Comparison of ENCODE assay signal across 19 mouse cellular contexts in the genomic region with DNA sequence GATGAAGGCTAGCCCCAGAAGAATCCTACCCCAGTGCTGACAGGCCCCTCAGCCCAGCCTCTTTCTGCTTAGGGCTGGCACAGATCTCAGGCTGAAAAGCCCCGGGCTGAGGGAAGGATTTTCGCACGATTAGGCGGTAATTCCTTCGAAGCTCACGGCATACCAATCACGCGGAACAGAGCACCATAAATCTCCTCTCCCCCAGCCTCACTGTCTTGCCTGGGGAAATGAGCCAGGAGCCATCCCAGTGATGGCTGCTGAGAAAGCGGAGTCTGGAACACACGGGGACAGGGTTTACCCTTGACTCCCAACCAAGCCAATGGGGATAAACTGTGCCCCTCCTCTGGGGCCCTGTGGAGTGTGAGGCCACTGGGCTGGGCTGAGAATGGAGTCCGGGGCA. TPM values are rescaled to one million over a fixed set of nuclear protein-coding genes. Genes with fewer than 3 reads are reported as not detected.
DNase-seq lines count a peak whose midpoint lies in the region; ATAC-seq and TF ChIP-seq lines count a peak whose summit lies in the region.
"Had no signal": no experiment of that assay in that cellular context is flagged by ENCODE, and none has a peak within 500 bp of the region (broad histone marks: within the 10 kb centered on the region; RNA-seq: fewer than 3 reads in every experiment).

No protein-coding gene starts in this region.

- no peak for ATAC-seq in forebrain, embryonic 13.5 days
- peak; percentile 58 for ATAC-seq in hindbrain, embryonic 16.5 days
- no peak for ATAC-seq in midbrain, postnatal 0 days (ENCODE audit: low FRiP score)
- ATAC-seq in stomach, postnatal 0 days (ENCODE audit: low FRiP score, low TSS enrichment) = no peak

- no peak for DNase-seq in forebrain, embryonic 10.5 days (ENCODE audit: extremely low spot score, low spot score)
- peak; percentile 70 for DNase-seq in brain, embryonic 14.5 days (ENCODE audit: low read depth)
- peak; percentile 60 for DNase-seq in midbrain, postnatal 0 days (ENCODE audit: low spot score)
- no peak for DNase-seq in stomach, postnatal 0 days (ENCODE audit: low spot score)
- DNase-seq in natural killer cell, adult 2 months (ENCODE audit: low spot score in 2 of 2) = no peak
- DNase-seq in ovary, adult 18-20 months (ENCODE audit: low spot score) = no peak
- DNase-seq: adrenal gland, adult 2 months; cerebellum, adult 2 months; gastrocnemius, adult 2 months; heart, adult 11 months; kidney, adult 18-20 months; left cerebral cortex, postnatal 4 days; lung, adult 2 months; lung, postnatal 4 days; right cerebral cortex, postnatal 25 days had no signal

- 0 out of 2 replicates have a peak overlapping the region, but pooled peaks have one; percentile 26 for H3K27ac ChIP-seq in forebrain, embryonic 10.5 days
- H3K27ac ChIP-seq in forebrain, embryonic 13.5 days = no peak overlapping the region; the same call in 1 of the 2 replicates
- peak overlapping the region; percentile 74 for H3K27ac ChIP-seq in hindbrain, embryonic 16.5 days (ENCODE audit: low read depth, low read length)
- H3K27ac ChIP-seq in midbrain, postnatal 0 days (ENCODE audit: low read depth, low read length) = peak overlapping the region; percentile 73
- H3K27ac ChIP-seq in stomach, postnatal 0 days (replicated peaks) = no peak overlapping the region
- H3K27ac ChIP-seq: gastrocnemius, adult 2 months; heart, embryonic 15.5 days had no signal

- H3K4me2 ChIP-seq in forebrain, embryonic 13.5 days = no peak overlapping the region
- H3K4me2 ChIP-seq in hindbrain, embryonic 16.5 days (ENCODE audit: low read length) = no peak overlapping the region
- H3K4me2 ChIP-seq in midbrain, postnatal 0 days (ENCODE audit: low read depth, low read length, poor library complexity, severe bottlenecking) = no peak overlapping the region
- no peak overlapping the region for H3K4me2 ChIP-seq in stomach, postnatal 0 days (replicated peaks; ENCODE audit: low read depth)
- H3K4me2 ChIP-seq: heart, embryonic 15.5 days had no signal

- 65% methylated on average over 11 of the region's 11 CpGs for WGBS in forebrain, embryonic 10.5 days
- WGBS in forebrain, embryonic 13.5 days = 46% methylated on average over 11 of the region's 11 CpGs
- 30% methylated on average over 11 of the region's 11 CpGs for WGBS in hindbrain, embryonic 16.5 days
- WGBS in midbrain, postnatal 0 days = 23% methylated on average over 11 of the region's 11 CpGs
- 32% methylated on average over 11 of the region's 11 CpGs for WGBS in stomach, postnatal 0 days

- no peaks in the 10 kb centered on the region for H3K9me3 ChIP-seq in forebrain, embryonic 10.5 days
- H3K9me3 ChIP-seq in forebrain, embryonic 13.5 days (replicated peaks) = no peaks in the 10 kb centered on the region
- no peaks in the 10 kb centered on the region for H3K9me3 ChIP-seq in hindbrain, embryonic 16.5 days (ENCODE audit: control insufficient read depth, low read length)
- H3K9me3 ChIP-seq in midbrain, postnatal 0 days (ENCODE audit: low read length) = no peaks in the 10 kb centered on the region
- H3K9me3 ChIP-seq in stomach, postnatal 0 days (ENCODE audit: control insufficient read depth, low read length) = no peaks in the 10 kb centered on the region
- H3K9me3 ChIP-seq: heart, embryonic 15.5 days had no signal

- H3K4me1 ChIP-seq in forebrain, embryonic 10.5 days = peaks cover 13% of the 10 kb centered on the region
- peaks cover 16% of the 10 kb centered on the region for H3K4me1 ChIP-seq in forebrain, embryonic 13.5 days
- peaks cover 18% of the 10 kb centered on the region for H3K4me1 ChIP-seq in hindbrain, embryonic 16.5 days (ENCODE audit: control insufficient read depth, insufficient read depth, low read depth, low read length)
- H3K4me1 ChIP-seq in midbrain, postnatal 0 days (ENCODE audit: insufficient read depth, low read length) = peaks cover 8% of the 10 kb centered on the region; the same call in 1 of the 2 replicates
- no peaks in the 10 kb centered on the region for H3K4me1 ChIP-seq in stomach, postnatal 0 days (replicated peaks; ENCODE audit: control insufficient read depth, insufficient read depth)

- TF ChIP-seq EP300 in stomach, postnatal 0 days (optimal IDR thresholded peaks at IDR 0.05) = no peak

- TF ChIP-seq POLR2A in brain, embryonic 14.5 days (IDR thresholded peaks at IDR 0.05; ENCODE audit: borderline replicate concordance, extremely low read depth, insufficient read depth, insufficient read length, poor library complexity, severe bottlenecking) = no peak

- H3K36me3 ChIP-seq in forebrain, embryonic 10.5 days (replicated peaks) = no peaks in the 10 kb centered on the region
- no peaks in the 10 kb centered on the region for H3K36me3 ChIP-seq in forebrain, embryonic 13.5 days (ENCODE audit: poor library complexity, severe bottlenecking)
- no peaks in the 10 kb centered on the region for H3K36me3 ChIP-seq in hindbrain, embryonic 16.5 days (ENCODE audit: control insufficient read depth, insufficient read depth, low read length)
- H3K36me3 ChIP-seq in midbrain, postnatal 0 days (ENCODE audit: insufficient read depth, low read length) = no peaks in the 10 kb centered on the region
- no peaks in the 10 kb centered on the region for H3K36me3 ChIP-seq in stomach, postnatal 0 days (ENCODE audit: control insufficient read depth, insufficient read depth, low read length)
- H3K36me3 ChIP-seq: heart, embryonic 15.5 days had no signal

- H3K4me3 ChIP-seq in forebrain, embryonic 10.5 days = no peak overlapping the region
- H3K4me3 ChIP-seq in forebrain, embryonic 13.5 days = no peak overlapping the region
- no peak overlapping the region for H3K4me3 ChIP-seq in hindbrain, embryonic 16.5 days (ENCODE audit: low read length)
- H3K4me3 ChIP-seq in midbrain, postnatal 0 days (ENCODE audit: low read depth, low read length) = no peak overlapping the region
- H3K4me3 ChIP-seq in stomach, postnatal 0 days (ENCODE audit: low read depth, low read length) = no peak overlapping the region
- H3K4me3 ChIP-seq: erythroblast, embryonic 14.5 days; gastrocnemius, adult 2 months; heart, embryonic 15.5 days had no signal

- TF ChIP-seq CTCF in brain, embryonic 14.5 days (IDR thresholded peaks at IDR 0.05; ENCODE audit: borderline replicate concordance, extremely low read depth, insufficient read depth, insufficient read length) = no peak
- no peak for TF ChIP-seq CTCF in midbrain, postnatal 0 days (IDR thresholded peaks at IDR 0.05)
- no peak for TF ChIP-seq CTCF in stomach, postnatal 0 days (IDR thresholded peaks at IDR 0.05; ENCODE audit: low read depth)

- H3K9ac ChIP-seq in forebrain, embryonic 13.5 days = no peak overlapping the region
- H3K9ac ChIP-seq in hindbrain, embryonic 16.5 days (ENCODE audit: low read depth, low read length) = peak overlapping the region; percentile 25; the same call in 1 of the 2 replicates
- H3K9ac ChIP-seq in midbrain, postnatal 0 days (replicated peaks; ENCODE audit: low read length, poor library complexity, severe bottlenecking) = no peak overlapping the region
- H3K9ac ChIP-seq in stomach, postnatal 0 days (ENCODE audit: low read length) = no peak overlapping the region
- H3K9ac ChIP-seq: heart, embryonic 15.5 days had no signal

- H3K27me3 ChIP-seq in forebrain, embryonic 10.5 days (ENCODE audit: poor library complexity, severe bottlenecking) = 0 out of 2 replicates have a peak, but pooled peaks cover 5% of the 10 kb centered on the region
- H3K27me3 ChIP-seq in forebrain, embryonic 13.5 days = peaks cover 12% of the 10 kb centered on the region; the same call in 1 of the 2 replicates
- H3K27me3 ChIP-seq in hindbrain, embryonic 16.5 days (replicated peaks; ENCODE audit: control insufficient read depth, insufficient read depth, low read length) = no peaks in the 10 kb centered on the region
- H3K27me3 ChIP-seq in midbrain, postnatal 0 days (ENCODE audit: insufficient read depth, low read length) = no peaks in the 10 kb centered on the region
- H3K27me3 ChIP-seq in stomach, postnatal 0 days (ENCODE audit: control insufficient read depth, insufficient read depth, low read length) = no peaks in the 10 kb centered on the region

RNA-seq across cellular contexts. Expression of a gene that starts 48.4 kb away (rescaled TPM):
- polyA plus RNA-seq in forebrain, embryonic 10.5 days (2016; fragmentation: Nextera tagmentation; extraction: Ambion mirVana) = 7.1 and 7.9 TPM in 2 replicates
- polyA plus RNA-seq in forebrain, embryonic 13.5 days (2015; fragmentation: Nextera tagmentation; extraction: Ambion mirVana) = 4.5 and 5.6 TPM in 2 replicates
- polyA plus RNA-seq in brain, embryonic 14.5 days (2012; rRNA removed) = 7.4 and 8.1 TPM in 2 replicates
- polyA plus RNA-seq in hindbrain, embryonic 16.5 days (2015; fragmentation: Nextera tagmentation; extraction: Ambion mirVana) = 6.5 and 8.7 TPM in 2 replicates
- total RNA-seq in midbrain, postnatal 0 days (2014; rRNA removed) = 8.7 and 13.6 TPM in 2 replicates
- 5.1 and 5.3 TPM in 2 replicates for polyA plus RNA-seq in midbrain, postnatal 0 days (2015; fragmentation: Nextera tagmentation; extraction: Ambion mirVana)
- 12.6 and 13.7 TPM in 2 replicates for polyA plus RNA-seq in stomach, postnatal 0 days (2015; fragmentation: Nextera tagmentation; extraction: Ambion mirVana)

Comparison
In these comparisons a context has a peak if more than half of its experiments do, and no peak if none do; other contexts are left out.
1. H3K27ac ChIP-seq: peak in forebrain, embryonic 10.5 days (single experiment), hindbrain, embryonic 16.5 days (single experiment) and midbrain, postnatal 0 days (single experiment); none in forebrain, embryonic 13.5 days (single experiment) and stomach, postnatal 0 days (single experiment).
2. DNase-seq: peak in brain, embryonic 14.5 days (single experiment) and midbrain, postnatal 0 days (single experiment); none in forebrain, embryonic 10.5 days (single experiment), stomach, postnatal 0 days (single experiment), natural killer cell, adult 2 months (0 of 2) and ovary, adult 18-20 months (single experiment).